Mouse (Mus musculus): ENCODE results near the gene Tmem178b. TPM values are rescaled to one million over a fixed set of nuclear protein-coding genes. Genes with fewer than 3 reads are reported as not detected.

The Tmem178b gene
- polyA plus RNA-seq, 1 experiment: 0.29 TPM

GRCm38 (mm10) chr6:39870271-39871135 lies 2.6 kb upstream of the Tmem178b start:
- Histone ChIP-seq H3K36me3 (ENCODE audit: control insufficient read depth, insufficient read depth, low read length) (no peaks in the 10 kb centered on the region), H3K4me1 (ENCODE audit: control insufficient read depth, insufficient read depth, insufficient read length, low read length) (peaks cover 8% of the 10 kb centered on the region), H3K4me3 (ENCODE audit: low read depth, low read length) (peak overlapping the region; percentile 34), H3K27me3 (ENCODE audit: control insufficient read depth, insufficient read depth, low read length) (peaks cover 38% of the 10 kb centered on the region), H3K27ac (ENCODE audit: insufficient read depth, low read depth, low read length) (no peak overlapping the region)
- TF ChIP-seq POLR2A (IDR thresholded peaks at IDR 0.05; ENCODE audit: low read depth, low read length) (no peak), CTCF (IDR thresholded peaks at IDR 0.05; ENCODE audit: extremely low read depth, insufficient read length, insufficient replicate concordance, low read depth, low read length) (no peak)
- WGBS: under 1% methylated on average over 28 of the region's 28 CpGs

DNA sequence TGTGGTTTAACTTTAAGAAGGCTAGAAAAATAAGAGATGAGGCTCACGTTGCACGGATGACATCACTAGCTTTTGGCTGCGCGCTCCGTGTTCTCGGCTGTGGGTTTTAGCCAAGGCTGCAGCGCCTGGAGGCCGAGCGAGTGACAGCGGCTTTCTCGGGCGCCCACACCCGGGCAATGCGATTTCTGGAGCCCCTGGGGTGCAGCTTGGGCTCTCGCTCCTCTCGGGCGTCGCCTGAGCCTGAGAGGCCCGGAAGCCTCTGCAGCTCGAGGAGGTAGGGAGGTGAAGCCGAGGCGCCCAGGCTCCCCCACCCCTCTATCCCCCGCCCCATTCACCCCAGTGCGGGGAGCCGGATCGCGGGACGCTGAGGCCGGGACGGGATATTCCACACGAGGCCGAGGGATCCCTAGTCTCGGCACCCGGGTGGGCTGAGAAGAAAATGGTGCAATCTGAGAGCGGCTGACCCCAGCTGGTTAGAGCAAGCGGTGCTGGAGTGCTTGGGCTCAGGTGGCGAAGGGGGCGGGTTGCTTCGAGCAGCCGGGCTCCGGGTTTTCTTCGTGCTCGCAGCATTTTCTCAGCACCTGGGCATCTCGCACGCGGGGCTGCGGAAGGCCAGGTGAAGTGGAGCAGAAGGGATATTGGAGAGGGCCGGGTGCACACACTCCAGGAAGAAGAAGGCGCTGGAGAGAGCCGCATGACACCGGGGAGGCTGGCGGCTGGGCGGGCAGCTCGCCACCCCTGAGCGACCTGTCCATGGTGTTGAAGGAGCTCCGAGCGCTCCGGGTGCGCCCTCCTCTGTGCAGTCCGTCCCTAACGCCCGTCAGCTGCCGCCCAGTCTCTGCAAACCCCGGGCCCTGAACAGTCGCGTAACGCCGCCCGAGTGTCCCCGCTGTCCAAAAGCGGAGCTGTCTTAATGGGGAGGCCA lies 1.4 kb upstream of the Tmem178b start:
- Histone ChIP-seq H3K4me1 (ENCODE audit: control insufficient read depth, insufficient read depth, insufficient read length, low read length) (peaks cover 8% of the 10 kb centered on the region), H3K36me3 (ENCODE audit: control insufficient read depth, insufficient read depth, low read length) (no peaks in the 10 kb centered on the region), H3K27ac (ENCODE audit: insufficient read depth, low read depth, low read length) (no peak overlapping the region), H3K4me3 (ENCODE audit: low read depth, low read length) (peak overlapping the region; percentile 54), H3K27me3 (ENCODE audit: control insufficient read depth, insufficient read depth, low read length) (peaks cover 38% of the 10 kb centered on the region)
- TF ChIP-seq POLR2A (IDR thresholded peaks at IDR 0.05; ENCODE audit: low read depth, low read length) (no peak), CTCF (IDR thresholded peaks at IDR 0.05; ENCODE audit: extremely low read depth, insufficient read length, insufficient replicate concordance, low read depth, low read length) (no peak)
- under 1% methylated on average over 71 of the region's 71 CpGs for WGBS

DNA sequence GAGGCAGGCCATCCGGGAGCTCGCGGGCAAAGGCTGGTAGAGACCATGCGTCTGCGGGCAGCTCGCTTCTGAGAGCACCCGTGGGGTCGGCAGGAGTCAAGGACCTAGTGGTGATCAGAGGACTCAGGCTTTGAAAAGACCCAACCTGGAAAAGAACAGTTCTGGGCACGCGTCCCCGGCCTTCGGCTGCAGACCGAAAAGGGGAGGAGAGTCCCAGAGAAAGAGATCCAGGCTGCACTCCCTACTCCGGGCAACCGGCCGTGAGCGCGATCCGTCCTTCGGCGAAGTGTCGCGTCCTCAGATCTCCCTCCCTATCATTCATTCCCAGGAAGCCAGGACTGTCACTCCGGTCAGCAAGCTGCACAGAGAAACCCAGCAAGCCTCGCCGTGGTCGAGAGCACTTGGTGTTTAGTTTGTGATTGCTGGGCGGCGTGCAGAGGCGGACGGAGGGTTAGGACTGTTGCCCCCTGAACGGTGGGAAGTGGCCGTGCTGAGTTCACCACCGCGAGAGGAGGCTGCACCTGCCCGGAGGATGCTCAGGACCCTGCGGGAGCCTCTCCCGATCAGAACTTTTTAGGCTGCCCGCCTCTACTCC lies 668 bp upstream of the Tmem178b start:
- H3K27me3 ChIP-seq (ENCODE audit: control insufficient read depth, insufficient read depth, low read length): peaks cover 38% of the 10 kb centered on the region

GRCm38 (mm10) chr6:39875186-39875585 lies 2.1 kb downstream of the Tmem178b start:
- H3K36me3 ChIP-seq (ENCODE audit: control insufficient read depth, insufficient read depth, low read length): no peaks in the 10 kb centered on the region
- TF ChIP-seq CTCF (IDR thresholded peaks at IDR 0.05; ENCODE audit: extremely low read depth, insufficient read length, insufficient replicate concordance, low read depth, low read length) (no peak), POLR2A (IDR thresholded peaks at IDR 0.05; ENCODE audit: low read depth, low read length) (no peak)
- H3K4me3 ChIP-seq (ENCODE audit: low read depth, low read length): no peak overlapping the region
- no peak overlapping the region for H3K27ac ChIP-seq (ENCODE audit: insufficient read depth, low read depth, low read length)
- WGBS: 64% methylated on average over 4 of the region's 4 CpGs
- H3K4me1 ChIP-seq (ENCODE audit: control insufficient read depth, insufficient read depth, insufficient read length, low read length): peaks cover 8% of the 10 kb centered on the region
- H3K27me3 ChIP-seq (ENCODE audit: control insufficient read depth, insufficient read depth, low read length): peaks cover 33% of the 10 kb centered on the region

More for the DNA sequence above, 668 bp upstream of the Tmem178b start:
- TF ChIP-seq POLR2A (IDR thresholded peaks at IDR 0.05; ENCODE audit: low read depth, low read length) (0 out of 2 replicates have a peak, but pooled peaks have one; percentile 11), CTCF (IDR thresholded peaks at IDR 0.05; ENCODE audit: extremely low read depth, insufficient read length, insufficient replicate concordance, low read depth, low read length) (no peak)
- 3% methylated on average over 39 of the region's 39 CpGs for WGBS
- Histone ChIP-seq H3K4me1 (ENCODE audit: control insufficient read depth, insufficient read depth, insufficient read length, low read length) (peaks cover 8% of the 10 kb centered on the region), H3K27ac (ENCODE audit: insufficient read depth, low read depth, low read length) (no peak overlapping the region), H3K36me3 (ENCODE audit: control insufficient read depth, insufficient read depth, low read length) (no peaks in the 10 kb centered on the region), H3K4me3 (ENCODE audit: low read depth, low read length) (peak overlapping the region; percentile 54)

DNA sequence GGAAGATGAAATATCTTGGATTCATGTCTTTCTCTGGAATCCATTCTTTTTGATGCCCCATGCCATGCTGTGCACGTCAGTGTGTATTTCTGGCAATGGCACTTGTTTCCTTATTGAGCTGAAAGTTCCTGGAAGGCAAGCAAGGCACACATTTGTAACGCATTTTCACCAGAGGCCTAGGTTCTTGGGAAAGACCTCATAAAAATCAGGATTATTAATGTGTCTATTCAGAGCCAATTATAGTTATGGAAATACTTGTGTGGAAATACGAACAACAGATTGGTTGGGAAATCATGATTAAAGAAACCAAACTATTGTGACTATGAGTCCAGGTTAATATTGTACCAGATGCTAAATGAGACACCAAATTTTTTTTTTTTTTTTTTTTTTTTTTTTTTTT lies 3.4 kb downstream of the Tmem178b start:
- Histone ChIP-seq H3K4me3 (ENCODE audit: low read depth, low read length) (no peak overlapping the region), H3K36me3 (ENCODE audit: control insufficient read depth, insufficient read depth, low read length) (no peaks in the 10 kb centered on the region), H3K4me1 (ENCODE audit: control insufficient read depth, insufficient read depth, insufficient read length, low read length) (peaks cover 8% of the 10 kb centered on the region), H3K27me3 (ENCODE audit: control insufficient read depth, insufficient read depth, low read length) (peaks cover 25% of the 10 kb centered on the region), H3K27ac (ENCODE audit: insufficient read depth, low read depth, low read length) (no peak overlapping the region)
- 50% methylated on average over 3 of the region's 3 CpGs for WGBS
- TF ChIP-seq POLR2A (IDR thresholded peaks at IDR 0.05; ENCODE audit: low read depth, low read length) (no peak), CTCF (IDR thresholded peaks at IDR 0.05; ENCODE audit: extremely low read depth, insufficient read length, insufficient replicate concordance, low read depth, low read length) (no peak)

- Histone ChIP-seq H3K27me3 (ENCODE audit: control insufficient read depth, insufficient read depth, low read length) (no peaks in the 10 kb centered on the region), H3K4me3 (ENCODE audit: low read depth, low read length) (no peak overlapping the region), H3K36me3 (ENCODE audit: control insufficient read depth, insufficient read depth, low read length) (no peaks in the 10 kb centered on the region), H3K27ac (ENCODE audit: insufficient read depth, low read depth, low read length) (no peak overlapping the region), H3K4me1 (ENCODE audit: control insufficient read depth, insufficient read depth, insufficient read length, low read length) (no peaks in the 10 kb centered on the region)
- TF ChIP-seq POLR2A (IDR thresholded peaks at IDR 0.05; ENCODE audit: low read depth, low read length) (no peak), CTCF (IDR thresholded peaks at IDR 0.05; ENCODE audit: extremely low read depth, insufficient read length, insufficient replicate concordance, low read depth, low read length) (no peak)
- 59% methylated on average over 3 of the region's 3 CpGs for WGBS
Observed at GRCm38 (mm10) chr6:39890811-39891210, 17.7 kb downstream of the Tmem178b start.

All from small intestine, adult 2 months (tissue).